Mouse (Mus musculus) thymus, postnatal 0 days (tissue): ENCODE measurements at regions not wholly inside any gene's neighbourhood (a gene's known extent, or its start where the extent isn't known, plus 50 kb on each side); places are given as distances from the start of the nearest gene placed in this dataset.

ENCODE experiments used
- DNase-seq: peaks from one replicate; pipeline ENCODE4 v3.0.0-alpha.2; 2015; ENCODE audit warnings: low spot score

GRCm38 (mm10) chr1:73457261-73457660 lies 441.6 kb upstream of the Tnp1 start:
- DNase-seq: no peak

GRCm38 (mm10) chr1:73456359-73457062 lies 440.8 kb upstream of the Tnp1 start:
- no peak for DNase-seq

GRCm38 (mm10) chr1:73444216-73444890 lies 428.6 kb upstream of the Tnp1 start:
- no peak for DNase-seq

GRCm38 (mm10) chr1:73438385-73438784 lies 422.7 kb upstream of the Tnp1 start:
- DNase-seq: no peak

GRCm38 (mm10) chr1:73428101-73428500 lies 412.4 kb upstream of the Tnp1 start:
- no peak for DNase-seq

- no peak for DNase-seq
These were observed 409.3 kb upstream of the Tnp1 start for GRCm38 (mm10) chr1:73425049-73425448.

GRCm38 (mm10) chr1:73418196-73418595 lies 402.5 kb upstream of the Tnp1 start:
- no peak for DNase-seq

GRCm38 (mm10) chr1:73411452-73411851 lies 395.7 kb upstream of the Tnp1 start:
- no peak for DNase-seq

GRCm38 (mm10) chr1:73399178-73399577 lies 383.5 kb upstream of the Tnp1 start:
- DNase-seq: no peak

- DNase-seq: no peak
These were observed 379.3 kb upstream of the Tnp1 start for GRCm38 (mm10) chr1:73395034-73395433.

GRCm38 (mm10) chr1:73394466-73394865 lies 378.8 kb upstream of the Tnp1 start:
- no peak for DNase-seq

GRCm38 (mm10) chr1:73392077-73392476 lies 376.4 kb upstream of the Tnp1 start:
- no peak for DNase-seq

- no peak for DNase-seq
These were observed 374.3 kb upstream of the Tnp1 start for GRCm38 (mm10) chr1:73389976-73390375.

- no peak for DNase-seq
These were observed 373.5 kb upstream of the Tnp1 start for GRCm38 (mm10) chr1:73389174-73389573.

- no peak for DNase-seq
These were observed 365.9 kb upstream of the Tnp1 start for GRCm38 (mm10) chr1:73381578-73381977.

- no peak for DNase-seq
These were observed 359.0 kb upstream of the Tnp1 start for GRCm38 (mm10) chr1:73374531-73375375.

- no peak for DNase-seq
These were observed 352.5 kb upstream of the Tnp1 start for GRCm38 (mm10) chr1:73368222-73368621.

GRCm38 (mm10) chr1:73365842-73366241 lies 350.1 kb upstream of the Tnp1 start:
- DNase-seq: no peak

GRCm38 (mm10) chr1:73364300-73364683 lies 348.6 kb upstream of the Tnp1 start:
- DNase-seq: no peak

- DNase-seq: no peak
These were observed 348.0 kb upstream of the Tnp1 start for GRCm38 (mm10) chr1:73363549-73364299.

GRCm38 (mm10) chr1:73362122-73362521 lies 346.4 kb upstream of the Tnp1 start:
- DNase-seq: no peak
